Mouse (Mus musculus) kidney, adult 2 months (tissue): Measurements from ENCODE around the gene Arpc3.

Source experiments
- CTCF ChIP-seq: fragments of 200-500 bp; conservative IDR thresholded peaks from 2 replicates; pipeline ENCODE4 v1.5.1; 2011; ENCODE audit warnings: low read depth, mild to moderate bottlenecking, control low read depth, low read length, moderate library complexity, mixed read lengths; ENCODE audit not compliant: insufficient read depth, insufficient read length
- POLR2A ChIP-seq: fragments of 200-500 bp; IDR thresholded peaks from one replicate; pipeline ENCODE4 v1.6.1; 2011; ENCODE audit warnings: low read depth, low read length, control low read depth

- TF ChIP-seq CTCF (no peak), POLR2A (no peak)
Measured at GRCm38 (mm10) chr5:122390006-122390405, 1.7 kb upstream of the Arpc3 start.
